Mouse (Mus musculus): Measurements from ENCODE around the gene Doxl2.
"Not testable (repeated sequence)": the region's sequence is repeated elsewhere in the genome, so short reads cannot be mapped to it uniquely, and the experiment has no call there.

Doxl2 gene

GRCm38 (mm10) chr6:48974663-48975062, at the start of gene Doxl2:
Doxl2 (plus strand) TSS chr6:48974963.
- no peak for DNase-seq (ENCODE audit: low spot score in 2 of 2)

GRCm38 (mm10) chr6:48929595-48929994, 45.2 kb upstream of the Doxl2 start, which contains the start of gene 1600015I10Rik:
1600015I10Rik (plus strand) TSS chr6:48929895.
- no peak for DNase-seq (ENCODE audit: low spot score in 2 of 2)

- no peak for DNase-seq (ENCODE audit: low spot score in 2 of 2)
These were observed 25.2 kb upstream of the Doxl2 start for GRCm38 (mm10) chr6:48949596-48949995.

- no peak for DNase-seq (ENCODE audit: low spot score in 2 of 2)
These were observed 24.1 kb upstream of the Doxl2 start for GRCm38 (mm10) chr6:48950676-48951075.

- no peak for DNase-seq (ENCODE audit: low spot score in 2 of 2)
These were observed 23.1 kb upstream of the Doxl2 start for GRCm38 (mm10) chr6:48951630-48952029.

- DNase-seq (ENCODE audit: low spot score in 2 of 2) = no peak
These were observed 21.5 kb upstream of the Doxl2 start for GRCm38 (mm10) chr6:48953220-48953619.

- DNase-seq (ENCODE audit: low spot score in 2 of 2) = no peak
These were observed 20.6 kb upstream of the Doxl2 start for GRCm38 (mm10) chr6:48954211-48954610.

GRCm38 (mm10) chr6:48954946-48955345, 19.8 kb upstream of the Doxl2 start:
- peak in 1 of 2 experiments; percentile 35 for DNase-seq (ENCODE audit: low spot score in 2 of 2)

- DNase-seq (ENCODE audit: low spot score in 2 of 2) = no peak
These were observed 18.0 kb upstream of the Doxl2 start for GRCm38 (mm10) chr6:48956785-48957184.

- DNase-seq (ENCODE audit: low spot score in 2 of 2) = peak in 1 of 2 experiments; percentile 13
These were observed 16.7 kb upstream of the Doxl2 start for GRCm38 (mm10) chr6:48958053-48958452.

GRCm38 (mm10) chr6:48959151-48959550, 15.6 kb upstream of the Doxl2 start:
- DNase-seq (ENCODE audit: low spot score in 2 of 2) = not testable (repeated sequence)

GRCm38 (mm10) chr6:48966696-48967095, 8.1 kb upstream of the Doxl2 start:
- not testable (repeated sequence) for DNase-seq (ENCODE audit: low spot score in 2 of 2)

- no peak for DNase-seq (ENCODE audit: low spot score in 2 of 2)
These were observed 6.9 kb upstream of the Doxl2 start for GRCm38 (mm10) chr6:48967868-48968267.

GRCm38 (mm10) chr6:48979616-48980015, 4.9 kb downstream of the Doxl2 start:
- no peak for DNase-seq (ENCODE audit: low spot score in 2 of 2)

- DNase-seq (ENCODE audit: low spot score in 2 of 2) = no peak
These were observed 7.5 kb downstream of the Doxl2 start for GRCm38 (mm10) chr6:48982305-48982704.

GRCm38 (mm10) chr6:48986444-48986990, 11.8 kb downstream of the Doxl2 start, which contains the start of gene Svs1:
Svs1 (plus strand) TSS chr6:48986861.
- DNase-seq (ENCODE audit: low spot score in 2 of 2) = no peak

GRCm38 (mm10) chr6:48989971-48990370, 15.2 kb downstream of the Doxl2 start:
- no peak for DNase-seq (ENCODE audit: low spot score in 2 of 2)

- no peak for DNase-seq (ENCODE audit: low spot score in 2 of 2)
These were observed 17.2 kb downstream of the Doxl2 start for GRCm38 (mm10) chr6:48991991-48992390.

- DNase-seq (ENCODE audit: low spot score in 2 of 2) = no peak
These were observed 23.4 kb downstream of the Doxl2 start for GRCm38 (mm10) chr6:48998186-48998585.

- DNase-seq (ENCODE audit: low spot score in 2 of 2) = no peak
These were observed 24.0 kb downstream of the Doxl2 start for GRCm38 (mm10) chr6:48998796-48999195.

- DNase-seq (ENCODE audit: low spot score in 2 of 2) = no peak
These were observed 28.6 kb downstream of the Doxl2 start for GRCm38 (mm10) chr6:49003381-49003780.

GRCm38 (mm10) chr6:49007981-49008380, 33.2 kb downstream of the Doxl2 start:
- peak in 1 of 2 experiments; percentile 50 for DNase-seq (ENCODE audit: low spot score in 2 of 2)

GRCm38 (mm10) chr6:49008420-49009160, 33.8 kb downstream of the Doxl2 start:
- no peak for DNase-seq (ENCODE audit: low spot score in 2 of 2)

All from frontal cortex, postnatal 10 days (tissue).